ENCODE assay signal across 9 mouse cellular contexts in the genomic region with DNA sequence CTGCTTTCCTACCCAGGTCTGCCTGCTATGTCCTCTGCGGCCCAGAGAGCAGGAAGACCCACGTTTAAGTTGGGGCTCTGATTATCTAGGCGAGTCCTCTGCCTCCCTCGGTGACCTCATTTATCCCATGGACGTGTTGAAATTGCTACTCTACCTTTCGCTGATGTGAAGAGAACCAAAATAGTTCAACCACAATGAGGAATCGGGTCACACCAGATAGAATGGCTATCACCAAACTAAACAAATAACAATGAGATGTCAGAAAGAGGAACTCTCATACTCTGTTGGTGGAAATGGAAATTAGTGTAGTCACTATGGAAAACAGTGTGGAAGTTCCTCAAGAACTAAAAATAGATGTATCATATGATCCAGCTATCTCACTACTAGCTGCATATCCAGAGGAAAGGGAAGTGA. TPM values are rescaled to one million over a fixed set of nuclear protein-coding genes. Genes with fewer than 3 reads are reported as not detected.
DNase-seq lines count a peak whose midpoint lies in the region; ATAC-seq lines count a peak whose summit lies in the region.
"Had no signal": no experiment of that assay in that cellular context is flagged by ENCODE, and none has a peak within 500 bp of the region (broad histone marks: within the 10 kb centered on the region; RNA-seq: fewer than 3 reads in every experiment).

No protein-coding gene starts in this region.

- no peaks in the 10 kb centered on the region for H3K27me3 ChIP-seq in kidney, embryonic 15.5 days
- H3K27me3 ChIP-seq in heart, embryonic 15.5 days: no peaks in the 10 kb centered on the region
- no peaks in the 10 kb centered on the region for H3K27me3 ChIP-seq in megakaryocyte, embryonic 14.5 days (replicated peaks)
- H3K27me3 ChIP-seq: midbrain, embryonic 13.5 days had no signal

- no peak overlapping the region for H3K9ac ChIP-seq in kidney, embryonic 15.5 days
- no peak overlapping the region for H3K9ac ChIP-seq in heart, embryonic 15.5 days
- H3K9ac ChIP-seq: midbrain, embryonic 13.5 days had no signal

- H3K27ac ChIP-seq in kidney, embryonic 15.5 days: peak overlapping the region; percentile 76
- H3K27ac ChIP-seq in heart, embryonic 15.5 days: peak overlapping the region; percentile 89
- H3K27ac ChIP-seq: midbrain, embryonic 13.5 days had no signal

- no peaks in the 10 kb centered on the region for H3K36me3 ChIP-seq in kidney, embryonic 15.5 days
- H3K36me3 ChIP-seq in heart, embryonic 15.5 days: no peaks in the 10 kb centered on the region
- H3K36me3 ChIP-seq in megakaryocyte, embryonic 14.5 days (replicated peaks; ENCODE audit: low read length): peaks cover 31% of the 10 kb centered on the region
- H3K36me3 ChIP-seq: midbrain, embryonic 13.5 days had no signal

- no peak overlapping the region for H3K4me3 ChIP-seq in kidney, embryonic 15.5 days (replicated peaks)
- no peak overlapping the region for H3K4me3 ChIP-seq in heart, embryonic 15.5 days
- H3K4me3 ChIP-seq in megakaryocyte, embryonic 14.5 days (replicated peaks): peak overlapping the region; percentile 87
- H3K4me3 ChIP-seq: midbrain, embryonic 13.5 days had no signal

- WGBS in kidney, embryonic 15.5 days: 81% methylated on average over 7 of the region's 7 CpGs
- 15% methylated on average over 7 of the region's 7 CpGs for WGBS in heart, embryonic 15.5 days

- H3K4me2 ChIP-seq in kidney, embryonic 15.5 days: no peak overlapping the region
- peak overlapping the region; percentile 28; the same call in 1 of the 2 replicates for H3K4me2 ChIP-seq in heart, embryonic 15.5 days
- H3K4me2 ChIP-seq: midbrain, embryonic 13.5 days had no signal

- no peak for DNase-seq in kidney, adult 18-20 months
- DNase-seq in MEL-GATA-1-ER (ENCODE audit: extremely low read depth, low read depth): peak; percentile 97
- DNase-seq in embryo, embryonic 10.5 days (ENCODE audit: low spot score): no peak
- DNase-seq in testis, postnatal 10 days (ENCODE audit: low spot score): no peak
- DNase-seq in cerebellum, adult 18-20 months: no peak

- no peak for ATAC-seq in kidney, embryonic 15.5 days (replicated peaks; ENCODE audit: low FRiP score)
- ATAC-seq in heart, embryonic 15.5 days (replicated peaks; ENCODE audit: insufficient number of reproducible peaks, insufficient read depth, low FRiP score, low read depth): peak; percentile 32; the same call in 1 of the 2 replicates
- ATAC-seq: midbrain, embryonic 13.5 days had no signal

- no peaks in the 10 kb centered on the region for H3K9me3 ChIP-seq in kidney, embryonic 15.5 days (replicated peaks)
- H3K9me3 ChIP-seq in heart, embryonic 15.5 days (replicated peaks): no peaks in the 10 kb centered on the region
- H3K9me3 ChIP-seq in megakaryocyte, embryonic 14.5 days: no peaks in the 10 kb centered on the region
- H3K9me3 ChIP-seq: midbrain, embryonic 13.5 days had no signal

- peaks cover 19% of the 10 kb centered on the region for H3K4me1 ChIP-seq in kidney, embryonic 15.5 days
- peaks cover 40% of the 10 kb centered on the region for H3K4me1 ChIP-seq in heart, embryonic 15.5 days (replicated peaks)
- H3K4me1 ChIP-seq in megakaryocyte, embryonic 14.5 days: peaks cover 98% of the 10 kb centered on the region

RNA-seq across cellular contexts. Expression of gene Ankdd1a, which starts 22.1 kb away (rescaled TPM):
- not detected in 2 replicates for polyA plus RNA-seq in kidney, embryonic 15.5 days (2015; fragmentation: Nextera tagmentation; extraction: Ambion mirVana)
- not detected in 2 replicates for polyA plus RNA-seq in heart, embryonic 15.5 days (2015; fragmentation: Nextera tagmentation; extraction: Ambion mirVana)
- 2.0 TPM in 1 of 2 replicates, not detected in the other for polyA plus RNA-seq in megakaryocyte, embryonic 14.5 days (2012; ENCODE audit: insufficient read depth, low replicate concordance)

RNA-seq across cellular contexts. Expression of gene Plekho2, which starts 37.7 kb away (rescaled TPM):
- 14.9 and 20.0 TPM in 2 replicates for polyA plus RNA-seq in kidney, embryonic 15.5 days (2015; fragmentation: Nextera tagmentation; extraction: Ambion mirVana)
- 9.8 and 14.8 TPM in 2 replicates for polyA plus RNA-seq in heart, embryonic 15.5 days (2015; fragmentation: Nextera tagmentation; extraction: Ambion mirVana)
- 198 and 329 TPM in 2 replicates for polyA plus RNA-seq in megakaryocyte, embryonic 14.5 days (2012; ENCODE audit: insufficient read depth, low replicate concordance)

RNA-seq across cellular contexts. Expression of gene Pif1, which starts 44.8 kb away (rescaled TPM):
- 12.7 and 17.5 TPM in 2 replicates for polyA plus RNA-seq in kidney, embryonic 15.5 days (2015; fragmentation: Nextera tagmentation; extraction: Ambion mirVana)
- 9.8 and 12.8 TPM in 2 replicates for polyA plus RNA-seq in heart, embryonic 15.5 days (2015; fragmentation: Nextera tagmentation; extraction: Ambion mirVana)
- 3.9 and 6.9 TPM in 2 replicates for polyA plus RNA-seq in megakaryocyte, embryonic 14.5 days (2012; ENCODE audit: insufficient read depth, low replicate concordance)
